Mouse (Mus musculus): ENCODE results near the gene Gm11627.
"Not testable (repeated sequence)": the region's sequence is repeated elsewhere in the genome, so short reads cannot be mapped to it uniquely, and the experiment has no call there.

Gene Gm11627

GRCm38 (mm10) chr11:102579165-102580033 is at the start of gene Gm11627:
Gene Gm11627 (minus strand): TSS chr11:102579461.
- no peak for DNase-seq (ENCODE audit: low read depth, low spot score)

GRCm38 (mm10) chr11:102628529-102628928 is 49.3 kb upstream of the Gm11627 start:
- DNase-seq (ENCODE audit: low read depth, low spot score) = no peak

- DNase-seq (ENCODE audit: low read depth, low spot score) = no peak
Observed at GRCm38 (mm10) chr11:102627171-102627931, 48.1 kb upstream of the Gm11627 start.

GRCm38 (mm10) chr11:102624888-102625407 is 45.7 kb upstream of the Gm11627 start:
- DNase-seq (ENCODE audit: low read depth, low spot score) = no peak

GRCm38 (mm10) chr11:102623876-102624789 is 44.9 kb upstream of the Gm11627 start:
- no peak for DNase-seq (ENCODE audit: low read depth, low spot score)

GRCm38 (mm10) chr11:102619449-102619848 is 40.2 kb upstream of the Gm11627 start:
- no peak for DNase-seq (ENCODE audit: low read depth, low spot score)

- DNase-seq (ENCODE audit: low read depth, low spot score) = no peak
Observed at GRCm38 (mm10) chr11:102611317-102611705, 32.0 kb upstream of the Gm11627 start.

GRCm38 (mm10) chr11:102610675-102611316 is 31.5 kb upstream of the Gm11627 start:
- no peak for DNase-seq (ENCODE audit: low read depth, low spot score)

GRCm38 (mm10) chr11:102610260-102610659 is 31.0 kb upstream of the Gm11627 start:
- DNase-seq (ENCODE audit: low read depth, low spot score) = no peak

- DNase-seq (ENCODE audit: low read depth, low spot score) = no peak
Observed at GRCm38 (mm10) chr11:102609483-102609882, 30.2 kb upstream of the Gm11627 start.

GRCm38 (mm10) chr11:102608691-102609090 is 29.4 kb upstream of the Gm11627 start:
- DNase-seq (ENCODE audit: low read depth, low spot score) = no peak

- no peak for DNase-seq (ENCODE audit: low read depth, low spot score)
Observed at GRCm38 (mm10) chr11:102607686-102608548, 28.7 kb upstream of the Gm11627 start.

- DNase-seq (ENCODE audit: low read depth, low spot score) = not testable (repeated sequence)
Observed at GRCm38 (mm10) chr11:102607201-102607600, 27.9 kb upstream of the Gm11627 start.

- no peak for DNase-seq (ENCODE audit: low read depth, low spot score)
Observed at GRCm38 (mm10) chr11:102606751-102607171, 27.5 kb upstream of the Gm11627 start.

- no peak for DNase-seq (ENCODE audit: low read depth, low spot score)
Observed at GRCm38 (mm10) chr11:102605553-102606416, 26.5 kb upstream of the Gm11627 start.

- no peak for DNase-seq (ENCODE audit: low read depth, low spot score)
Observed at GRCm38 (mm10) chr11:102604777-102605552, 25.7 kb upstream of the Gm11627 start.

GRCm38 (mm10) chr11:102604010-102604584 is 24.8 kb upstream of the Gm11627 start, which contains the start of gene Fzd2:
Gene Fzd2 (plus strand): TSS chr11:102604396.
- DNase-seq (ENCODE audit: low read depth, low spot score) = no peak

GRCm38 (mm10) chr11:102603496-102603850 is 24.2 kb upstream of the Gm11627 start:
- DNase-seq (ENCODE audit: low read depth, low spot score) = no peak

Measured in CD4-positive helper T cell, adult 2 months (primary cell).